Mouse (Mus musculus) limb, embryonic 14.5 days (tissue): ENCODE data around the gene Fam189a1. TPM values are rescaled to one million over a fixed set of nuclear protein-coding genes. Genes with fewer than 3 reads are reported as not detected.

Experiments used
- ATAC-seq: fragments of 200-750 bp; cut with Nextera tagmentation; 2 replicates; pipeline ENCODE4 v1.8.0; 2017; ENCODE audit warnings: low read depth, moderate number of reproducible peaks, moderate TSS enrichment; ENCODE audit not compliant: low FRiP score
- DNase-seq: peaks from one replicate; pipeline ENCODE4 v3.0.0-alpha.2; 2015; ENCODE audit warnings: low spot score
- H3K27ac ChIP-seq: fragments of 300-500 bp; sonication (generic); replicated peaks from 2 replicates; pipeline ENCODE4 v1.5.1; 2014; ENCODE audit warnings: low read depth, mild to moderate bottlenecking, low read length, moderate library complexity, mixed read lengths
- H3K27me3 ChIP-seq: fragments of 300-500 bp; sonication (generic); 2 replicates; pipeline ENCODE4 v1.6.1; 2014; ENCODE audit warnings: low read length, mixed read lengths; ENCODE audit not compliant: control insufficient read depth, insufficient read depth
- H3K36me3 ChIP-seq: fragments of 300-500 bp; sonication (generic); 2 replicates; pipeline ENCODE4 v1.6.1; 2014; ENCODE audit warnings: mild to moderate bottlenecking, low read length, moderate library complexity, mixed read lengths; ENCODE audit not compliant: control insufficient read depth, insufficient read depth
- H3K4me1 ChIP-seq: fragments of 300-500 bp; sonication (generic); 2 replicates; pipeline ENCODE4 v1.6.1; 2014; ENCODE audit warnings: antibody characterized with exemption, low read length, mixed read lengths; ENCODE audit not compliant: control insufficient read depth, insufficient read depth
- H3K4me2 ChIP-seq: fragments of 300-500 bp; sonication (generic); replicated peaks from 2 replicates; pipeline ENCODE4 v1.6.1; 2014; ENCODE audit warnings: low read depth, mild to moderate bottlenecking, low read length, moderate library complexity; ENCODE audit not compliant: severe bottlenecking
- H3K4me3 ChIP-seq: fragments of 300-500 bp; sonication (generic); replicated peaks from 2 replicates; pipeline ENCODE4 v1.5.1; 2014; ENCODE audit warnings: low read length
- H3K9ac ChIP-seq: fragments of 300-500 bp; sonication (generic); 2 replicates; pipeline ENCODE4 v1.6.1; 2014; ENCODE audit warnings: mild to moderate bottlenecking, low read depth, low read length, moderate library complexity; ENCODE audit not compliant: severe bottlenecking
- H3K9me3 ChIP-seq: fragments of 300-500 bp; sonication (generic); 2 replicates; pipeline ENCODE4 v1.6.1; 2016; ENCODE audit warnings: low read length; ENCODE audit not compliant: control insufficient read depth
- POLR2A ChIP-seq: fragments of 200-500 bp; IDR thresholded peaks from 2 replicates; pipeline ENCODE4 v1.8.0; 2012; ENCODE audit warnings: inconsistent platforms, mild to moderate bottlenecking, moderate library complexity, borderline replicate concordance; ENCODE audit not compliant: insufficient read depth, insufficient read length; ENCODE audit errors: extremely low read depth
- WGBS: fragments of 180-500 bp; shearing (Covaris S2); extraction: QIAGEN DNeasy Blood & Tissue Kit; methylation state at CpG from one replicate; pipeline ENCODE4 v1.1.7; 2014; 5-methylcytosine and 5-hydroxymethylcytosine counted together
- microRNA-seq: library from miRNA; unstranded; fragments of <30 nt; microRNA quantifications from one replicate; pipeline ENCODE4, GENCODE M21; 2016
- polyA plus RNA-seq, 2 experiments: library from polyadenylated mRNA; depleted of rRNA in 1 of 2; stranded (reverse) in 1 of 2; unstranded in 1 of 2; fragments of >200 nt; fragmentation: Nextera tagmentation in 1 of 2; extraction: Ambion mirVana in 1 of 2; gene quantifications; 2 replicates each; pipeline versions ENCODE4 v1.2.1 to v1.2.3; 2012 to 2014

Gene Fam189a1
- polyA plus RNA-seq, 2 experiments: 7.4 to 15.1 TPM

GRCm38 (mm10) chr7:64708176-64708575 is 448.2 kb downstream of the Fam189a1 start:
- Histone ChIP-seq H3K27ac (no peak overlapping the region), H3K9ac (no peak overlapping the region)
- TF ChIP-seq POLR2A: no peak

More at GRCm38 (mm10) chr7:64708176-64708575, 448.2 kb downstream of the Fam189a1 start:
- H3K27me3 ChIP-seq: no peaks in the 10 kb centered on the region
- H3K9me3 ChIP-seq: no peaks in the 10 kb centered on the region
- no peaks in the 10 kb centered on the region for H3K4me1 ChIP-seq
- 79% methylated on average over 4 of the region's 4 CpGs for WGBS
- H3K4me3 ChIP-seq: no peak overlapping the region
- H3K36me3 ChIP-seq: no peaks in the 10 kb centered on the region
- DNase-seq (no peak), ATAC-seq (no peak)
- no peak overlapping the region for H3K4me2 ChIP-seq

Small RNA genes within 50 kb of the gene (microRNA-seq; reads per million reads assigned to microRNA genes)
- gene Gm25249: not detected
